Mouse (Mus musculus) spleen, adult 12 weeks (tissue): Measurements from ENCODE around the gene Fbxo44.

Experiments
- DNase-seq: peaks from one replicate; pipeline ENCODE4 v3.0.0; 2022; ENCODE audit warnings: low spot score

Fbxo44 gene

DNA sequence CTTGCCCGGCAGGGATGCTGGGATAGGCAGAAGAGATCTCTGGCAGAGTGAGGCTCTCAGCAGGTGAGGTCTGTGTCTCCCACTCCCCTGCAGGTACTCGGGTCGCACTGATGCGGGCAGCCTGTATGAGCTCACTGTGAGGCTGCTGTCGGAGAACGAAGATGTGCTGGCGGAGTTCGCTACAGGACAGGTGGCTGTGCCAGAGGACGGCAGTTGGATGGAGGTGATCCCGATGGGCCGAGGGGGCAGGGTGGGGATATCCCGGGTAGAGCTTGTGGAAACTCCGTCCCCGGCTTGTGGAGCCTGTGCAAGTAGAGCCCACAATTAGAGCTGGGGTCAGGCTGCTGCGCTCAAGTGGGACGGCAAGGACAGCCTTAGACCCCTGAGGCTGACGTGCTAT lies 5.3 kb upstream of the Fbxo44 start:
- no peak for DNase-seq

DNA sequence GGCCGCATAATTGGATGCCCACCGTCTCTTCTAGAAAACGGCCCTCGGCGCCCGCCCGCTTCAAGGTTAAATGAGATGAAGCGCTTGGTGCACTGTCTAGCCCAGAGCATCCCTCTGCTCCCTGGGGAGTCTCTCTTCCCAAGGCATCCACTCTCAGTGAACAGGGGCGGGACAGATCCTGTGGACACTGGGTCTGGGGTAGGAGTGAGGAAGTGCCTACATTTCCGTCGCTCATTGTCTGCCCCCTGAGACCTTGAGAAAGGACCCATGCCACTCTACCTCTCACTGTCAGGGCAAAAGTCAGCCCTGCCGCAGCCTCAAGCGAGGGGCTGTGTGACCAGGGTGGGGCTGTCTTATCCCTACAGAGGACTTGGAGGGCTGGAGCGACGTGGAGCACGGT lies 4.2 kb upstream of the Fbxo44 start:
- DNase-seq: no peak

GRCm38 (mm10) chr4:148164002-148164439 lies 3.7 kb upstream of the Fbxo44 start:
- DNase-seq: no peak

DNA sequence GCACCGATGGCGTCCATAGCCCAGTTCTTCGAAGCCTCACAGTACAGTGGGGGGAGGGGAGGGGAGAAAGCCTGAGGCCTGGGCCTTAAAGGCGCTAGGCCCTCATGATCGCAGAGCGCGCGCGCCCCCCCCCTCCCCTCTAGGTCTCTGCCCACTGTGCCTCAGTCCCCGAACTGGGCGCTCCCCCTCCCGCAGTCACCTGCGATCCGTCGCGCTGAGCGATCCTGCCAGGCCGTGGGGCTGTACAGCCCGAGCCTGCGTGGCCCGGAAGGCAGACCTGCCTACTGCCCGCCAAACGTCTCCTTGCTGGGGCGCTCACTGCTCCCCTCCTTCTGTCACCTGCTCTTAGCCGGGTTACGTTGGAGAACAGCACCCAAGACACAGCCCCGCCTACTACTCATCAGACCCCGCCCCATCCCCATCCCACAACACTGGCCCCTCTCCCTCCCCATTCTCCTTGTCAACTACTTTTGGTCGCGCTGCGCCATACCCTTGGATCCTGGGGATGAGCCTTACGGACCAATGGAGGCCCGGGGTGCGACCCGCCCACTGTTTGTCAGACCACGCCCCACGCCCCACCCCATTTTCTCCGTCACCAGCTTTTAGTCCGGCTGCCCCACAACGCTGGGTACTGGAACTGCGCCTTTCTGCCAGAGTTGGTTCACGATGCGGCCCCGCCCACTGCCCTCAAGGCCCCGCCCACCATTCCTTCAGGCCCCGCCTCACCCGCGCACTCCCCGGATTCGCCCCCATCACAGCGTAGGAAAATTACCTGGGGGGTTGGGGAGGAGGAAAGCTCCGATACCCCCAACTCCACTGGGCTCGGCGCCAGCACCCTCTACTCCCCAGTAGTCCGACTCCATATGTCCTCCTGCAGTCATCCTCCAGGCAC lies 492 bp downstream of the Fbxo44 start:
- DNase-seq: peak; percentile 65

GRCm38 (mm10) chr4:148158436-148159348 lies 1.6 kb downstream of the Fbxo44 start:
- DNase-seq: no peak

DNA sequence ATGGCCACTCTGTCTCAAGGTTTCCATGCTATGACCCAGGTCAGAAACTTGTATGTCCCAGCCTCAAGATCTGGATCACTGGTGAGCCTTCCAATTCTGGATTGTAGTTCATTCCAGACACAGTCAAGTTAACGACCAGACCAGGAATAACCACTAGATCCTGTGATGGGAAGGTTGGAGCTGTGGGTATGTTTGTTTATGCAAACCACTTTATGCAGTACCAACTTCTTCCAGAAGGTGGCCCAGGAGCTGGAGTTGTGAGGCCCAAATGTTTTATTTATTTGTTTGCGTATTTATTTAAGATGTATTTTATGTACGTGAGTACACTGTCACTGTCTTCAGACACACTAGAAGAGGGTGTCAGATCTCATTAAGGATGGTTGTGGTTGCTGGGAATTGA lies 5.3 kb downstream of the Fbxo44 start:
- no peak for DNase-seq

DNA sequence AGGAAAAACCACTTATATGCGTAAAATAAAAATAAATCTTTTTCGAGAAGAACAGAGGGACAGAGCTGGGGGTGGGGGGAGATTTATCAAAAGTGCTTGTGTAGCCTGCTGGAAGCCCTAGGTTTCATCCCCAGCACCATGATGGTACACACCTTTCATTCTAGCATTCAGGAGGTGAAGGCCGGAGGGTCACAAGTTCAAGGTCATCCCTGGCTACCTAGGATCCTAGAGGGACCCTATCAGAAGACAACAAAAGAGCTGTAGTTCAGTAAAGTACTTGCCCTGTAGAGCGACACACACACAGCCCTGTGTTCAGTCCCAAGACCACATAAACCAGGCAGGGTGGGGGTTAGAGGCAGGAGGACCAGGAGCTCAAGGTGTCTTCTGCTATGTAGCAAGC lies 6.3 kb downstream of the Fbxo44 start:
- DNase-seq: no peak

- no peak for DNase-seq
Measured at GRCm38 (mm10) chr4:148152547-148152946, 7.7 kb downstream of the Fbxo44 start.

DNA sequence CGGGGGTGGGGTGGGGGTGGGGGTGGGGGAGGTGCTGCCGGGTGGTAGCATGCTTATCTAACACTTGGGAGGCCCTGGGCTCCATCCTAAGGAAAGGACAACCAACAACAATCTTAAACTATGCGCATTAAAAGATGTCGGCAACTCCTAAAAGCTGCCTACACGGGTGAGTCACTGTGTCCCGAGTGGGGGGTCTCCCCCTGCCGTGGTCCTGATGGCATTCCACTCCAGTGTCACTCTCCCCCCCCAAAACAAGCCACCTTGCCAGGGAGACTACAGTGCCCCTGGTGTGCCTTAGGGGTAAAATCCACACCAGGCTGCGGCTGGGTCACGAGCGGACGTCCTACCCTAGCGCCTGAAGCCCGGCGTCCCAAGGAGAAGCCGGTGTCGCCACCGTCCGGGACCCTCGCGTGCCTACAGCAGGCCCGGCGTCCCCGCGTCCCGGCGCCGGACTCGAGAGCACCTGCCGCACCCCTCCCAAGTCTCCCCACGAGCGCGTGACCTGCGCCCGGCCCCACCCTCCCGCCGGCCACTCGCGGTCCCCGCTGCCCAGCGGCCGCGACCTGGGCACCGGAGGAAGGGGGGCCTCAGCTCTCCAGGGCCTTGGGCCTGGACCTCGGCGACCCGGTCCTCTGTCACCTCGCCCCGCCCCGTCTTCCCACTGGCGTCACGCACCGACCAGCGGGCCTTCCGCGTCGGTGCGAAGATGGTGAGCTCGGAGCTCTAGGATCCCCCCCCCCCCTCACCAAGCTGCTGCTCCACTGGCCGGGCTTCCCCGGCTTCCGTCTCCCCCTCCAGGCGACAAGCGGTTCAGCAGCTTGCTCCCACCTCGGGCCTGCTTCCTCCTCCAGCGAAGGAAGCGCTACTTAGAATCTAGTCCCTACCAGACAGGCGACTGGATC lies 8.8 kb downstream of the Fbxo44 start, which contains the start of gene Fbxo6:
Fbxo6 (minus strand) TSS at position 874 of the 902 bp plus-strand sequence.
- DNase-seq: peak; percentile 59

DNA sequence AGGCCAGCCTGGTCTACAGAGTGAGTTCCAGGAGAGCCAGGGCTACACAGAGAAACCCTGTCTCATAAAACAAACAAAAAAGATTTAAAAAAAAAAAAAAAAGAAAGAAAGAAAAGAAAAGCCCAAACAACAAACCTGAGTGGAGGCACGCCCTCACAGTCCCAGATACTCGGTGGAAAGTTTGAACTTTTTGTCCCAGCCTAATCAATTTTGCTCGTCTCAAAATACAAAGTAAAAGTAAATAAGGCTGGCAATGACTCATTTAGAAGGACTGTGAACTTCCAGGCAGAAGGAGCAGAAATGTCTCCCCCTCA lies 9.4 kb downstream of the Fbxo44 start:
- DNase-seq: no peak

- no peak for DNase-seq
Measured at GRCm38 (mm10) chr4:148150242-148150641, 10.0 kb downstream of the Fbxo44 start.

GRCm38 (mm10) chr4:148149540-148149939 lies 10.7 kb downstream of the Fbxo44 start:
- DNase-seq: no peak

DNA sequence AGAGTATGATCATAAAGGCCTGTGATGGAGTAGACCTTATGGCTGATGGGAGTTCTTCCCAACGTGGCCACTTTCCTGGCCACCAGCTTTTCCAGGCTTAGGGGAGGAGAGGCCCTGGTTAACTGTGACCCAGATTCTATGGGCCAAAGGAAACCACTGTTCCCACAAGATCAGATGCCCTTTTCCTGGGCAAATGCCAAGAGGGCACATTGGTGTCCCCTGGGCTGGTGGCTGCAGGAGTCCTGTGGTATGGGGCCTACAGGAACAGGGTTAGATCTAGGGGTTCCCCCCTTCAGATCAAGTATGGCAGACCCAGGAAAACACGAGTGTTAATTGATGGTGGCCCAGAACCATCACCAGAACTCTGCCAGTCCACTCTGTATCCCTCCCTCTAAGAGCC lies 12.6 kb downstream of the Fbxo44 start:
- no peak for DNase-seq

DNA sequence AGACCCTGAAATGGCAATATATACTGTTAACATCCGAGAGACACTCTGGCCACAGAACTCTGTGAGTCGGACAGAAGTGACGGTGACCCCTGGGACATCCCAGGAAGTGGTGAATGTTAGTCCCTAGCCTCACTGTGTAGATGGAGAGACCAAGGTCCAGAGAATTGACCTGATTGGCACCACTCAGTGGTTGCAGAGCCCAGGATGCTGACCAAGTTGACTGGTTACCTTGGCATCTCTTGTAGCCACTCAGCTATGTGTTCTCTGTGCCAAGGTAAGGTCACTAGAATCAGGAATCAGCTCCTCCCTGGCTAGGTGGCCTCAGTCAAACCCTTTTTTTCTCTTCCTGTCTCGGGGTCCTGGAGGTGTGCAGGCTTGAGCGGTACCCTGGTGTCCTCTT lies 16.6 kb downstream of the Fbxo44 start:
- DNase-seq: no peak

DNA sequence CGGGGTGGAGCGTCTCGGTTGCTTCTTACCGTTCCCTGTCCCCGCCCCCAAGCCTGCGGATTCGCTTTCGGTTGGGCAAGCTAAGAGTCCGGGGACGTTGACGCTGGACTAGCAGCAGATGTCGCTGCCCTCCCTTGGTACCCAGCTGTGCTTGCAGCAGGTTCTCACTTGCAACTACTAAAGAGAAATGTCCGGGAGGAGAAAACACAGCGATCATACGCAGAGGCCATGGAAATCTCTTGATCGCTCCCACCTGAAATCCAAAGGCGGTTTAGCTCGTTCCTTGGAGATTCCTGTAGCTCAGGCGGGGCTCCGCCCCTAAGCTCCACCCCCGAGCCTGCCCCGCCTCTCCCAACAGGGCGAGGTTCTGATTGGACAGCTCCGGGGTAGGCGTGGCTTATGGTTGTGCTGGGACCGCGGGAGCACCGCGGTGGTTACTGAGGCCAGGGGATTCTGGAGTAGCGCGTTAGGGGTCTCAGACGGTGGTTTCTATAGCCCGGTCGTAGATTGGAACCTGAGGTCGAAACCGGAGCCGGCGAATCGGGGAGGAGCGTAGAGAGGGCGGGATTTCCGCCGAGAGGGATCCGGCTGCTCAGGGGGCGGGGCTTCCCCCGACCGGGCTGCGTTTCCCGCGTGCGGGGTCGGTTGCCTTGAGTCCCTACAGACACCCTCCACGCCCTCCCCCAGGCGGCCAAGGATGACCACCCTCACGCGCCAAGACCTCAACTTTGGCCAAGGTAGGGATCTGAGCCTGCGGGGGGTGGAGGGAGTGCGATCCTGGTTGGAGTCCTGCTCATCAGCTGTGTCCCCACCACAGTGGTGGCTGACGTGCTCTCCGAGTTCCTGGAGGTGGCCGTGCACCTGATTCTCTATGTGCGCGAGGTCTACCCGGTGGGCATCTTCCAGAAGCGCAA lies 19.9 kb downstream of the Fbxo44 start:
- peak; percentile 95 for DNase-seq

DNA sequence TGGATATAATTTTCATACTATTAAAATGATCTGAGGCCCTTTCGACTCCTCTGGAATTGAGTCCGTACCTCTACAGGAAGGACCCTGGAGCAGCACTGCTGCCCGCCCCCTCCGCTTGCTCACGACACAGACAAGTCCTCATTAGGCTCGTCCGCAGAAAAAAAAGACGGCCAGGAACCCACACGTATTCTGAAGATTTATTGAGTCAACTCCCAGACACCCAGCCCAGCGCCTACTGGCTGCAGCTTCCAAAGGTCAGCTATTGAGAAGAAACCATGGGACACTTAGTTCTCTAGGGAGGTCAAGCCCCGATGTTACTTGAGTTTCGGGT lies 20.6 kb downstream of the Fbxo44 start:
- no peak for DNase-seq

GRCm38 (mm10) chr4:148137503-148137902 lies 22.8 kb downstream of the Fbxo44 start:
- no peak for DNase-seq

DNA sequence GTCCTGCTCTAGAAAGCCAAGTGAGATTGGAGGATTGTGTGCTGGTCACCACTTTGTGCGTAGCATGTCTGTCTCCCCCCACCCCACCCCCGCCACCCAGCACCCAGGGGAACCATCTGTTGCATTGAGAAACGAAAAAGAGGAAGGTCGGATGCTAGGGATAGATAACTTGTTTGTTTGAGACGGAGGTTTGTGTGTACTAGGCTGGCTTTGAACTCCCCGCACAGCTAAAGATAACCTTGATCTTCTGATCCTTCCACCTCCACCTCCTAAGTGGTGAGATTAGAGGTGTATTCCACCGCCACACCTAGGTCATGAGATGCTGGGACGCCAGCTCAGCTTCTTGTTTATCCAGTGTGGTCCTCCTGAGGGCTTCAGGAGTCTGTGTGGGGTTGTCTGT lies 25.3 kb downstream of the Fbxo44 start:
- DNase-seq: no peak

DNA sequence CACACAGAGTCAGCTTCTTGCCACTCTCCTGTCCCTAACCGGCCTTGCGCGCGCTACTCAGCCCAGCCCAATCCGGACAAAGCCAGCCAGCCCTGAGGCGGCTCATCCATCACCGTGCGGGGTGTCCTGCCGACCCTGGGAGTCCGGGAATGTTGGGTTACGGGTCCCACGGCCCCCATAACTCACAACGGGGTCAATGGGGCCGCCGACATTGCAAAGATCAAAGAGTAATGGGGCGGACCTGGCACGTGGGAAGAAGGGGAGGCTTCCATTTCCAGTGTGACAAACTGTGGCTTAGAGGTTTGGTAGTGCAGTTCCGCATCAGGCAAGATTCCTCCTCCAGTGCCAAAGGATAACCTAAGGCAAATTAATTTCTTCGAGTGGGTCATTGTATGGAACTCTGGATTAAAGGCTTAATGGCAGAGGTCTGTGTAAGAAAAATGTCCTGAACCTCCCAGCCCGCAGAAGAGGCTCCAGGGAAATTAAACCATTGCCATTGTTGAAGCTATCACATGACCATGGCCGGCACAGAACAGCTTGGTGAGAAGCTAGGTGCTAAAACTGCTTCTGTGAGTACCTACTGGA lies 28.7 kb downstream of the Fbxo44 start:
- DNase-seq: no peak

DNA sequence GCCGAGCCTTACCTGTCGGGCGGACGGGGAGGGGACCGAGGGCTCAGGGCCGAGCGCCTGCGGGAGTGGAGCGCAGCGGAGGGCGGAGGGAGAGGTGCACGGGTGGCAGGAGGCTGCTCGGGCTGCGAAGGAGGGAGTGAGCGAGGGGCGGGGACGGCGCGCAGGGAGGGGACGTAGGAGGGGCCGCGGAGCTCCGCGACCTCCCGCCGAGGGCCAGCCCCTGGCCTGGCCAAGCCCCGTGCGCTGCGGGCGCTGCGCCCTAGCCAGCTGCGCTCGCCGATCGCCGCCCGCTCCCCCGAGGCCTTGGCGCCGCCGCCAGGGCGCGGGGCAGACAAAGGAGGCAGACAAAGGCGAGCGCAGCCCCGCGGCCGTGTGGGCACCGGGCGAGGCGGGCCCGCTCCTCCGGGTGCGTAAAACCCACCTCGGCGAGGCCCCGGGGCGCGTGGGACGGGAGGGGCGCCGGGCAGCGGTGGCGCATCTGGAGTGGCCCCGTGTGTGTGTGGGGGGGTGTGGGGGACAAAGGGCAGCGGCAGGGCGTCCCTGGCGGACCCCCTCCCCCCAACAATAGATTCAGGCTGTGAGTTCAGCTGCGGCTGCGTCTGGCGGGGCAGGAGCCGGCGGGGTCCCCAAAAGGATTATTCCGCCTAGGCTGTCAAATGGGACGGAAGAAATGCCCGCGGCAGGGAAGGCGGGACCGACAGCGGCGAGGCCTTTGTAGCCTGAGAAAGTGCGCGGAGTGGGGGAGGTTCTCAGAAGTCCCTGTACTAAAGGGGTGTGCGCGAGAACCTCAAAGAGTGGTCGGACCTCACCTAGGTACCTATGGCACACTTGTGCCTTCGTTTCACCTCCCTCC lies 29.5 kb downstream of the Fbxo44 start, which contains the start of gene Draxin:
Draxin (minus strand) TSS at position 138 of the 853 bp plus-strand sequence.
- no peak for DNase-seq
